Mouse (Mus musculus): ENCODE measurements at regions not wholly inside any gene's neighbourhood (a gene's known extent, or its start where the extent isn't known, plus 50 kb on each side); places are given as distances from the start of the nearest gene placed in this dataset.

GRCm38 (mm10) chr8:9060166-9060565, 369.8 kb upstream of the Arglu1 start:
- Histone ChIP-seq H3K4me2 (replicated peaks; ENCODE audit: low read depth, low read length) (no peak overlapping the region), H3K9me3 (ENCODE audit: control insufficient read depth, low read length) (no peaks in the 10 kb centered on the region), H3K4me3 (ENCODE audit: low read length) (no peak overlapping the region), H3K27me3 (ENCODE audit: control insufficient read depth, insufficient read depth, low read length) (no peaks in the 10 kb centered on the region), H3K36me3 (ENCODE audit: control insufficient read depth, insufficient read depth, low read length) (no peaks in the 10 kb centered on the region), H3K4me1 (ENCODE audit: control insufficient read depth, insufficient read depth, low read length) (no peaks in the 10 kb centered on the region), H3K9ac (ENCODE audit: low read depth, low read length) (no peak overlapping the region), H3K27ac (ENCODE audit: low read depth, low read length) (no peak overlapping the region)
- no peak for ATAC-seq (ENCODE audit: low FRiP score, low TSS enrichment)
- 90% methylated on average over 6 of the region's 6 CpGs for WGBS

GRCm38 (mm10) chr8:9055416-9055819, 365.1 kb upstream of the Arglu1 start:
- no peak overlapping the region for H3K4me2 ChIP-seq (replicated peaks; ENCODE audit: low read depth, low read length)
- H3K9ac ChIP-seq (ENCODE audit: low read depth, low read length), result no peak overlapping the region
- no peaks in the 10 kb centered on the region for H3K36me3 ChIP-seq (ENCODE audit: control insufficient read depth, insufficient read depth, low read length)
- 55% methylated on average over 6 of the region's 6 CpGs for WGBS
- H3K4me1 ChIP-seq (ENCODE audit: control insufficient read depth, insufficient read depth, low read length), result no peaks in the 10 kb centered on the region
- H3K4me3 ChIP-seq (ENCODE audit: low read length), result no peak overlapping the region
- ATAC-seq (ENCODE audit: low FRiP score, low TSS enrichment), result no peak
- H3K9me3 ChIP-seq (ENCODE audit: control insufficient read depth, low read length), result no peaks in the 10 kb centered on the region
- H3K27ac ChIP-seq (ENCODE audit: low read depth, low read length), result no peak overlapping the region
- H3K27me3 ChIP-seq (ENCODE audit: control insufficient read depth, insufficient read depth, low read length), result no peaks in the 10 kb centered on the region

- 76% methylated on average over 4 of the region's 4 CpGs for WGBS
- Histone ChIP-seq H3K27ac (ENCODE audit: low read depth, low read length) (no peak overlapping the region), H3K4me2 (replicated peaks; ENCODE audit: low read depth, low read length) (no peak overlapping the region), H3K4me3 (ENCODE audit: low read length) (no peak overlapping the region), H3K9me3 (ENCODE audit: control insufficient read depth, low read length) (no peaks in the 10 kb centered on the region), H3K4me1 (ENCODE audit: control insufficient read depth, insufficient read depth, low read length) (0 out of 2 replicates have a peak, but pooled peaks cover 3% of the 10 kb centered on the region), H3K9ac (ENCODE audit: low read depth, low read length) (no peak overlapping the region), H3K27me3 (ENCODE audit: control insufficient read depth, insufficient read depth, low read length) (no peaks in the 10 kb centered on the region), H3K36me3 (ENCODE audit: control insufficient read depth, insufficient read depth, low read length) (no peaks in the 10 kb centered on the region)
- no peak for ATAC-seq (ENCODE audit: low FRiP score, low TSS enrichment)
Measured at GRCm38 (mm10) chr8:9054801-9055200, 364.5 kb upstream of the Arglu1 start.

GRCm38 (mm10) chr8:9051699-9052098, 361.4 kb upstream of the Arglu1 start:
- Histone ChIP-seq H3K4me3 (ENCODE audit: low read length) (no peak overlapping the region), H3K4me1 (ENCODE audit: control insufficient read depth, insufficient read depth, low read length) (0 out of 2 replicates have a peak, but pooled peaks cover 5% of the 10 kb centered on the region), H3K27me3 (ENCODE audit: control insufficient read depth, insufficient read depth, low read length) (no peaks in the 10 kb centered on the region), H3K4me2 (replicated peaks; ENCODE audit: low read depth, low read length) (no peak overlapping the region), H3K36me3 (ENCODE audit: control insufficient read depth, insufficient read depth, low read length) (no peaks in the 10 kb centered on the region), H3K27ac (ENCODE audit: low read depth, low read length) (no peak overlapping the region), H3K9ac (ENCODE audit: low read depth, low read length) (no peak overlapping the region), H3K9me3 (ENCODE audit: control insufficient read depth, low read length) (no peaks in the 10 kb centered on the region)
- WGBS, result 64% methylated on average over 10 of the region's 10 CpGs
- no peak for ATAC-seq (ENCODE audit: low FRiP score, low TSS enrichment)

- Histone ChIP-seq H3K27ac (ENCODE audit: low read depth, low read length) (no peak overlapping the region), H3K36me3 (ENCODE audit: control insufficient read depth, insufficient read depth, low read length) (no peaks in the 10 kb centered on the region), H3K27me3 (ENCODE audit: control insufficient read depth, insufficient read depth, low read length) (no peaks in the 10 kb centered on the region), H3K9me3 (ENCODE audit: control insufficient read depth, low read length) (no peaks in the 10 kb centered on the region), H3K4me3 (ENCODE audit: low read length) (no peak overlapping the region), H3K4me2 (replicated peaks; ENCODE audit: low read depth, low read length) (no peak overlapping the region), H3K9ac (ENCODE audit: low read depth, low read length) (no peak overlapping the region), H3K4me1 (ENCODE audit: control insufficient read depth, insufficient read depth, low read length) (0 out of 2 replicates have a peak, but pooled peaks cover 5% of the 10 kb centered on the region)
- ATAC-seq (ENCODE audit: low FRiP score, low TSS enrichment), result no peak
- WGBS, result 61% methylated on average over 11 of the region's 11 CpGs
Measured at GRCm38 (mm10) chr8:9050740-9051475, 360.6 kb upstream of the Arglu1 start.

GRCm38 (mm10) chr8:9048116-9048515, 357.8 kb upstream of the Arglu1 start:
- H3K4me1 ChIP-seq (ENCODE audit: control insufficient read depth, insufficient read depth, low read length), result 0 out of 2 replicates have a peak, but pooled peaks cover 5% of the 10 kb centered on the region
- H3K36me3 ChIP-seq (ENCODE audit: control insufficient read depth, insufficient read depth, low read length), result no peaks in the 10 kb centered on the region
- H3K4me3 ChIP-seq (ENCODE audit: low read length), result no peak overlapping the region
- H3K27ac ChIP-seq (ENCODE audit: low read depth, low read length), result no peak overlapping the region
- no peaks in the 10 kb centered on the region for H3K27me3 ChIP-seq (ENCODE audit: control insufficient read depth, insufficient read depth, low read length)
- H3K4me2 ChIP-seq (replicated peaks; ENCODE audit: low read depth, low read length), result no peak overlapping the region
- H3K9me3 ChIP-seq (ENCODE audit: control insufficient read depth, low read length), result no peaks in the 10 kb centered on the region
- WGBS, result 77% methylated on average over 14 of the region's 14 CpGs
- no peak overlapping the region for H3K9ac ChIP-seq (ENCODE audit: low read depth, low read length)
- no peak for ATAC-seq (ENCODE audit: low FRiP score, low TSS enrichment)

- Histone ChIP-seq H3K36me3 (ENCODE audit: control insufficient read depth, insufficient read depth, low read length) (no peaks in the 10 kb centered on the region), H3K4me3 (ENCODE audit: low read length) (no peak overlapping the region), H3K27me3 (ENCODE audit: control insufficient read depth, insufficient read depth, low read length) (no peaks in the 10 kb centered on the region), H3K9me3 (ENCODE audit: control insufficient read depth, low read length) (no peaks in the 10 kb centered on the region), H3K27ac (ENCODE audit: low read depth, low read length) (no peak overlapping the region), H3K4me1 (ENCODE audit: control insufficient read depth, insufficient read depth, low read length) (no peaks in the 10 kb centered on the region), H3K9ac (ENCODE audit: low read depth, low read length) (no peak overlapping the region), H3K4me2 (replicated peaks; ENCODE audit: low read depth, low read length) (no peak overlapping the region)
- 61% methylated on average over 10 of the region's 10 CpGs for WGBS
- ATAC-seq (ENCODE audit: low FRiP score, low TSS enrichment), result no peak
Measured at GRCm38 (mm10) chr8:9042835-9043792, 352.8 kb upstream of the Arglu1 start.

GRCm38 (mm10) chr8:9029156-9029555, 338.8 kb upstream of the Arglu1 start:
- Histone ChIP-seq H3K9me3 (ENCODE audit: control insufficient read depth, low read length) (no peaks in the 10 kb centered on the region), H3K27ac (ENCODE audit: low read depth, low read length) (no peak overlapping the region), H3K9ac (ENCODE audit: low read depth, low read length) (no peak overlapping the region), H3K4me2 (replicated peaks; ENCODE audit: low read depth, low read length) (no peak overlapping the region), H3K27me3 (ENCODE audit: control insufficient read depth, insufficient read depth, low read length) (no peaks in the 10 kb centered on the region), H3K4me1 (ENCODE audit: control insufficient read depth, insufficient read depth, low read length) (no peaks in the 10 kb centered on the region), H3K36me3 (ENCODE audit: control insufficient read depth, insufficient read depth, low read length) (no peaks in the 10 kb centered on the region), H3K4me3 (ENCODE audit: low read length) (no peak overlapping the region)
- no peak for ATAC-seq (ENCODE audit: low FRiP score, low TSS enrichment)
- 77% methylated on average over 4 of the region's 4 CpGs for WGBS

- Histone ChIP-seq H3K27ac (ENCODE audit: low read depth, low read length) (no peak overlapping the region), H3K4me3 (ENCODE audit: low read length) (no peak overlapping the region), H3K36me3 (ENCODE audit: control insufficient read depth, insufficient read depth, low read length) (no peaks in the 10 kb centered on the region), H3K4me1 (ENCODE audit: control insufficient read depth, insufficient read depth, low read length) (no peaks in the 10 kb centered on the region), H3K27me3 (ENCODE audit: control insufficient read depth, insufficient read depth, low read length) (no peaks in the 10 kb centered on the region), H3K9ac (ENCODE audit: low read depth, low read length) (no peak overlapping the region), H3K4me2 (replicated peaks; ENCODE audit: low read depth, low read length) (no peak overlapping the region), H3K9me3 (ENCODE audit: control insufficient read depth, low read length) (no peaks in the 10 kb centered on the region)
- WGBS, result 35% methylated on average over 4 of the region's 4 CpGs
- no peak for ATAC-seq (ENCODE audit: low FRiP score, low TSS enrichment)
Measured at GRCm38 (mm10) chr8:9027672-9028071, 337.4 kb upstream of the Arglu1 start.
